ENCODE assay signal across 8 mouse cellular contexts in the genomic region with DNA sequence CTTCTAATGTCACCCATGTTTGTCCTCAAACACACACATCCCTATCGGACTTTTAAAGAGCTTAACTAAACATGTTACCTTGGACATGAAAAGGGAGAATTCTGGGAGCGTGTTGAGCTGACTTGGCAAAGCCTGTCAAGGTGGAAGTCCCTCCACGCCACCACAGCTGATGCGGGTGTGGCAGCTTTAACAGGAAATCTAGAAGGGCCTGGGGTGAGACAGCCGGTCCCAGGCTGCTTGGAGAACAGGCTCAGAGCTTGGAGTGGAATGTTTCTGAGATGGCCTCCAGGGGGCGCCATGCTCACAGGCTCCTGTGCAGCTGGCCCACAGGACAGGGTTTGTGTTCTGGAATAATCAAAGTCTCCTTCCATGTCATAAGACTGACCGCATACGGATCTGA. TPM values are rescaled to one million over a fixed set of nuclear protein-coding genes. Genes with fewer than 3 reads are reported as not detected.
DNase-seq lines count a peak whose midpoint lies in the region; ATAC-seq and TF ChIP-seq lines count a peak whose summit lies in the region.

TSS of gene Otos (minus strand) at position 169 of the 400 bp plus-strand sequence.

- no peak within 1 kb of the TSS for H3K9ac ChIP-seq in lung, embryonic 15.5 days

- H3K4me2 ChIP-seq in lung, embryonic 15.5 days = peak within 1 kb of the TSS; percentile 26

- H3K9me3 ChIP-seq in lung, embryonic 15.5 days = no peaks in the 10 kb centered on the region

- H3K36me3 ChIP-seq in lung, embryonic 15.5 days = no peaks in the 10 kb centered on the region

- intact Hi-C loops in heart, postnatal 36 days (cut with DNase I) = loop anchor here (1.0 to 5.0 kb wide), 2 partner anchors 126 to 185 kb away; no protein-coding TSS in a partner anchor

- H3K4me1 ChIP-seq in lung, embryonic 15.5 days = peaks cover 11% of the 10 kb centered on the region

- no peak for TF ChIP-seq POLR2A in brain, embryonic 14.5 days (IDR thresholded peaks at IDR 0.05; ENCODE audit: borderline replicate concordance, extremely low read depth, insufficient read depth, insufficient read length, poor library complexity, severe bottlenecking)

- ATAC-seq in erythroid progenitor cell, adult 5-6 weeks (replicated peaks; ENCODE audit: low FRiP score, poor library complexity, severe bottlenecking) = 0 out of 2 replicates have a peak, but pooled peaks have one; percentile 48
- peak; percentile 48; the same call in 1 of the 2 replicates for ATAC-seq in lung, embryonic 15.5 days (ENCODE audit: borderline replicate concordance, extremely low read depth, low FRiP score, low TSS enrichment)

- peak; percentile 89 for TF ChIP-seq CTCF in brain, embryonic 14.5 days (IDR thresholded peaks at IDR 0.05; ENCODE audit: borderline replicate concordance, extremely low read depth, insufficient read depth, insufficient read length)
- TF ChIP-seq CTCF in layer of hippocampus, adult 2 months (conservative IDR thresholded peaks at IDR 0.05) = peak; percentile 92

- peak; percentile 89 for DNase-seq in ES-CJ7 (ENCODE audit: low read depth, low spot score)
- DNase-seq in brain, embryonic 14.5 days (ENCODE audit: low read depth) = peak; percentile 86
- DNase-seq in heart, postnatal 36 days = peak; percentile 62 to 69
- DNase-seq in layer of hippocampus, adult 2 months (ENCODE audit: low spot score in 2 of 2) = peak; percentile 73 to 88
- DNase-seq in ovary, postnatal 14 days (ENCODE audit: low spot score) = peak; percentile 66
- DNase-seq in thymus, postnatal 10 days (ENCODE audit: low spot score in 2 of 2) = peak; percentile 30 to 61

- WGBS in lung, embryonic 15.5 days = 18% methylated on average over 8 of the region's 8 CpGs

- no peaks in the 10 kb centered on the region; the same call in 1 of the 2 replicates for H3K27me3 ChIP-seq in lung, embryonic 15.5 days

- H3K27ac ChIP-seq in layer of hippocampus, adult 2 months = 0 out of 2 replicates have a peak within 1 kb of the TSS, but pooled peaks have one; percentile 2
- H3K27ac ChIP-seq in lung, embryonic 15.5 days = no peak within 1 kb of the TSS

- H3K4me3 ChIP-seq in layer of hippocampus, adult 2 months = peak within 1 kb of the TSS; percentile 24; the same call in 1 of the 2 replicates
- no peak within 1 kb of the TSS for H3K4me3 ChIP-seq in lung, embryonic 15.5 days

RNA-seq across cellular contexts. Expression of gene Otos, which starts in this region (rescaled TPM):
- polyA plus RNA-seq in brain, embryonic 14.5 days (2012; rRNA removed) = 0.11 and 0.14 TPM in 2 replicates
- not detected in 2 replicates for total RNA-seq in erythroid progenitor cell, adult 5-6 weeks (2015; ENCODE audit: low replicate concordance)
- total RNA-seq in erythroid progenitor cell, adult 5-6 weeks (2017; ENCODE audit: low replicate concordance) = not detected in 2 replicates
- not detected for total RNA-seq in heart, postnatal 36 days (2021)
- 1 to 10 TPM in 1 of 2 experiments, under 1 TPM in 1; 0.61 to 1.2 TPM for total RNA-seq in layer of hippocampus, adult 2 months (2021)
- polyA plus RNA-seq in lung, embryonic 15.5 days (2015; fragmentation: Nextera tagmentation; extraction: Ambion mirVana) = 0.31 TPM in 1 of 2 replicates, not detected in the other

Comparison
In these comparisons a context has a peak if more than half of its experiments do, and no peak if none do; other contexts are left out.
1. Peak in DNase-seq in brain, embryonic 14.5 days; RNA of the gene not detected or under 1 TPM.
2. Peak in ATAC-seq in erythroid progenitor cell, adult 5-6 weeks; RNA of the gene not detected or under 1 TPM.
3. Peak in DNase-seq in heart, postnatal 36 days; RNA of the gene not detected or under 1 TPM.
4. Peak in ATAC-seq and H3K4me2 ChIP-seq in lung, embryonic 15.5 days; RNA of the gene not detected or under 1 TPM.